ENCODE assay signal across 8 mouse cellular contexts in the genomic region with DNA sequence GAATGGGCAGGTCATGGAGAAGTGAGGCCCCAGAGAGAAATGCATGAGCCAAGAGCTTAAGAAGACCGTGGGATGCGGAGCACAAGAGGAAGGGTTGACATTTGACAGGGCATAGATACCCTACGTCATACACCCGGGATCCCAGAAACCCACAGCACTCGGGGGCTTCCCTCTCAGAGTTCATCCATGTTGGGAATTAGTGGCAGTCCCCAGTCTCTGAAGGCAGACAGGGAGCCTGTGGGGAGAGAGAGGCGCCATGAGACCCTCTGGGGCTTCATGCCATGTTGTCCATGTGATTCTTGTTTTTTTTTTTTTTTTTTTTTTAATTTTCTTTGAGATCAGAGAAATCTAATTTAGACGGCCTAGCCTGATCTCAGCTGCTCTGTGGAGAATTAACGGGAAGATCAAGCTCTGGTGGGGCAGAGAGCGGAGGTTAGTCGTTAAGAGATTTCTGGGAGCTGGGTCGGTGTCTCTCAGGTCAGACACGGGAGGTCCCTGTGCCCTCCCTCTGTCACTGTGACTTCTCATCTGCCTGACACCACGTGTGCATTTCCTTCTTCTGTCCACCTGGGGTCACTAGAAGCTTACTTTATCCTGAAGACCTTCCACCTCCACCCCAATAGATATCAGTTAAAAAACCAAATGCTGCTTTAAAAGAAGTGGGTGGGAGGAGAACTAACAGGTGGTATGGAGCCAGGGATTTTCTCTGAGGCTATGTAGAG. TPM values are rescaled to one million over a fixed set of nuclear protein-coding genes. Genes with fewer than 3 reads are reported as not detected.
DNase-seq lines count a peak whose midpoint lies in the region; ATAC-seq lines count a peak whose summit lies in the region.

No protein-coding gene starts in this region.

- ATAC-seq in frontal cortex, adult (ENCODE audit: low TSS enrichment): peak; percentile 38; the same call in 1 of the 2 replicates
- ATAC-seq in midbrain, embryonic 14.5 days (ENCODE audit: low FRiP score, low TSS enrichment): no peak
- no peak for ATAC-seq in midbrain, embryonic 16.5 days

- no peaks in the 10 kb centered on the region for H3K27me3 ChIP-seq in midbrain, embryonic 14.5 days (ENCODE audit: control insufficient read depth, insufficient read depth, low read length)
- no peaks in the 10 kb centered on the region for H3K27me3 ChIP-seq in midbrain, embryonic 16.5 days (ENCODE audit: control insufficient read depth, insufficient read depth, low read depth, low read length)

- H3K36me3 ChIP-seq in midbrain, embryonic 14.5 days (ENCODE audit: control insufficient read depth, insufficient read depth, low read length): no peaks in the 10 kb centered on the region
- no peaks in the 10 kb centered on the region for H3K36me3 ChIP-seq in midbrain, embryonic 16.5 days (ENCODE audit: control insufficient read depth, insufficient read depth, low read length)

- no peak overlapping the region for H3K9ac ChIP-seq in midbrain, embryonic 14.5 days (replicated peaks; ENCODE audit: low read length)
- H3K9ac ChIP-seq in midbrain, embryonic 16.5 days (ENCODE audit: low read depth, low read length): no peak overlapping the region

- no peak overlapping the region for H3K27ac ChIP-seq in midbrain, embryonic 14.5 days (replicated peaks; ENCODE audit: low read depth, low read length)
- no peak overlapping the region for H3K27ac ChIP-seq in midbrain, embryonic 16.5 days (ENCODE audit: low read length)

- H3K4me3 ChIP-seq in midbrain, embryonic 14.5 days (replicated peaks; ENCODE audit: low read depth, low read length): no peak overlapping the region
- no peak overlapping the region for H3K4me3 ChIP-seq in midbrain, embryonic 16.5 days (ENCODE audit: low read depth, low read length)

- H3K9me3 ChIP-seq in midbrain, embryonic 14.5 days (ENCODE audit: control insufficient read depth, low read length): no peaks in the 10 kb centered on the region
- peaks cover 5% of the 10 kb centered on the region; the same call in 1 of the 2 replicates for H3K9me3 ChIP-seq in midbrain, embryonic 16.5 days (replicated peaks; ENCODE audit: control insufficient read depth, low read length, poor library complexity, severe bottlenecking)

- peaks cover 22% of the 10 kb centered on the region for H3K4me1 ChIP-seq in midbrain, embryonic 14.5 days (ENCODE audit: control insufficient read depth, insufficient read depth, low read length)
- H3K4me1 ChIP-seq in midbrain, embryonic 16.5 days (ENCODE audit: control insufficient read depth, insufficient read depth, low read length): peaks cover 11% of the 10 kb centered on the region

- 50% methylated on average over 13 of the region's 13 CpGs for WGBS in midbrain, embryonic 14.5 days
- WGBS in midbrain, embryonic 16.5 days: 49% methylated on average over 13 of the region's 13 CpGs

- no peak for DNase-seq in frontal cortex, postnatal 10 days (ENCODE audit: low spot score in 2 of 2)
- DNase-seq in midbrain, embryonic 14.5 days: peak; percentile 84
- DNase-seq in c-Kit-positive CD71-positive TER-119-negative erythroid progenitor cells, embryonic 14.5 days (ENCODE audit: low read depth): peak; percentile 50
- DNase-seq in heart, postnatal 4 days: peak; percentile 52
- peak; percentile 34 for DNase-seq in naive thymus-derived CD4-positive, alpha-beta T cell, adult 2 months (ENCODE audit: low read depth)
- DNase-seq in spleen, postnatal 36 days (ENCODE audit: low spot score in 2 of 2): no peak

- no peak overlapping the region for H3K4me2 ChIP-seq in midbrain, embryonic 14.5 days (ENCODE audit: low read length)
- H3K4me2 ChIP-seq in midbrain, embryonic 16.5 days (ENCODE audit: low read length): no peak overlapping the region

RNA-seq across cellular contexts. Expression of a gene that starts 40.1 kb away (rescaled TPM):
- polyA plus RNA-seq in midbrain, embryonic 14.5 days (2014; fragmentation: Nextera tagmentation; extraction: Ambion mirVana): 0.99 and 1.0 TPM in 2 replicates
- polyA plus RNA-seq in midbrain, embryonic 16.5 days (2015; fragmentation: Nextera tagmentation; extraction: Ambion mirVana): 2.4 and 2.9 TPM in 2 replicates
- 10 to 100 TPM; 10.3 to 13.6 TPM for total RNA-seq in heart, postnatal 4 days (2021)

Comparison
In these comparisons a context has a peak if more than half of its experiments do, and no peak if none do; other contexts are left out.
1. DNase-seq: peak in midbrain, embryonic 14.5 days (single experiment), c-Kit-positive CD71-positive TER-119-negative erythroid progenitor cells, embryonic 14.5 days (single experiment), heart, postnatal 4 days (single experiment) and naive thymus-derived CD4-positive, alpha-beta T cell, adult 2 months (single experiment); none in frontal cortex, postnatal 10 days (0 of 2) and spleen, postnatal 36 days (0 of 2).